Mouse (Mus musculus) kidney, adult 2 months (tissue): Measurements from ENCODE around the gene Zfp524.

ENCODE experiments used
- CTCF ChIP-seq: fragments of 200-500 bp; conservative IDR thresholded peaks from 2 replicates; pipeline ENCODE4 v1.5.1; 2011; ENCODE audit warnings: low read depth, mild to moderate bottlenecking, control low read depth, low read length, moderate library complexity, mixed read lengths; ENCODE audit not compliant: insufficient read depth, insufficient read length
- POLR2A ChIP-seq: fragments of 200-500 bp; IDR thresholded peaks from one replicate; pipeline ENCODE4 v1.6.1; 2011; ENCODE audit warnings: low read depth, low read length, control low read depth

DNA sequence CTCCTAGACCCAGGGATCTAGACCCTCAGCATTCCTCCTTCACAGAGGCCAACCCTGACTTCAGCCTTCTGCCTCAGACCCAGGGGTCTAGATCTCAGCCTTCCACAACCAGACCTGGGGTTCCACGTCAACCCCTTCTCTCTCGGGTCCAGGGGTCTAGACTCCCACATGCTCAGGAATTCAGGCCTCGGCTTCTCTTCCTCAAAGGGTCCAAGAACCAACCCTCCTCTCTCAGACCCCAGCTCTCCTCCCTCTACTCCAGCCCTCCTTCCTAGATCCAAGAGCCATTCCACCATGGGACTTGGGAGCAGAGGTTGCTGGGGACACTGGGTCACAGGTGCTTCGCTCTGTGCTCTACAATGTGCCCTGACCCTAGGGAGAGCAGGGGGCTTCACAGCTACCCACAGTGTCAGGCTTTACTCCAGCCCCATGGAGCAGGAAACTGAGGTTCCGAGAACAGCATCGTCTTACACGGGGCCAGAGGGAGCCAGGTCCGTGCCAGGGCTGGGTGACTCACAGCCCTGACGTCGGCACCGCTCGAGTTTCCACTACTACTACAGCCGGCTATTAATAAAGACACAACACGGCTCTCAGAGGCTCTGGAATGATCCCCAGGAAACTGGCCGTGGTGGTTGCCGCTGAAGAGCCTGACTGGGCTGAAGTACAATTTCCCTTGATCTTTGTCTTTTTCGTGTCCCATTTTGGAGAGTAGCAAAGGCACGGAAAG is 41.7 kb upstream of the Zfp524 start:
- TF ChIP-seq CTCF = no peak
- no peak for TF ChIP-seq POLR2A
